Mouse (Mus musculus) spleen, embryonic (tissue): ENCODE data around the gene Kdm4a.

ENCODE experiments used
- CTCF ChIA-PET: fragments of 350-600 bp; sonication (Branson Sonifier 250); formaldehyde crosslinking; loops from one replicate; lab custom pipeline; 2022; lab: Charles Lee

Gene Kdm4a

DNA sequence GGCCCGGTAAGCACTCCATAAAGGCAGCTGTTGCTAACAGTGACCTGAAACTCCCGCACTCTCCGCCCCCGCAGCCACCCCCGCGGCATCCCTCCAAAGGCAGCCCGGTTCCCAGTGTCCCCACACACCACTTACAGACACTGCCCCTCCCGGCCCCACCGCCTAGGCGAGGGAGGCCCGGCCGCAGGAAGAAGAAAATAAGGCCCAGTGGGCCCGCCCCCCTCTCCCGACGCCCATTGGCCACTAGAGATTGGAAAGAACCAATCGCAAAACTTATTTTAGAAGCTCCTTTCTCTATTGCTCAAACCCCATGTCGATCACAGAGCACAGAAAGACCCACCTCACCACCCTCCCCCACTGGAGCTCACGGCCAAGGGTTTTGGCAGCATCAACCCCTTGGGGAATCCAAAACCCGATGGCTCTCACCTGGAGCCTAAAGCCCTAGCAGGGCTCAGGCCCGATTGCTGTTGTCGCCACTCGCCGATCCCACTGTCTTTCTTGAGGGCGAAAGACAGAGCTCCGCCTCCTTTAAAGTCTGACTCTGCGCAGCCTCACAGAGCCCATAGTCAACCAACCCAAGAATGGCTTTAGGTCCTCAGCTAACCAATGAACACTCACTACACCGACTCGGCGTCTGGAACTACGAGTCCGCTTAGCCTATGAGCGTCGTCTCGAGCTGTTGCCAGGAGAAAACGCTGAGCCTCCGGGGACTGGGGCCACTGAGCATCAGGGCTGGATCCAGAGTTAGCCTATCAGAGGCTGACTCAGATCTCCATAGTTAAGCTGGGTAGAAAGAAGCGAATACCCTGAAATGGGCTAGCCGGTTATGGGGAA is at the start of gene Kdm4a:
Gene Kdm4a (minus strand): TSS at position 577 of the 834 bp plus-strand sequence.
- CTCF ChIA-PET, result no interaction called here

DNA sequence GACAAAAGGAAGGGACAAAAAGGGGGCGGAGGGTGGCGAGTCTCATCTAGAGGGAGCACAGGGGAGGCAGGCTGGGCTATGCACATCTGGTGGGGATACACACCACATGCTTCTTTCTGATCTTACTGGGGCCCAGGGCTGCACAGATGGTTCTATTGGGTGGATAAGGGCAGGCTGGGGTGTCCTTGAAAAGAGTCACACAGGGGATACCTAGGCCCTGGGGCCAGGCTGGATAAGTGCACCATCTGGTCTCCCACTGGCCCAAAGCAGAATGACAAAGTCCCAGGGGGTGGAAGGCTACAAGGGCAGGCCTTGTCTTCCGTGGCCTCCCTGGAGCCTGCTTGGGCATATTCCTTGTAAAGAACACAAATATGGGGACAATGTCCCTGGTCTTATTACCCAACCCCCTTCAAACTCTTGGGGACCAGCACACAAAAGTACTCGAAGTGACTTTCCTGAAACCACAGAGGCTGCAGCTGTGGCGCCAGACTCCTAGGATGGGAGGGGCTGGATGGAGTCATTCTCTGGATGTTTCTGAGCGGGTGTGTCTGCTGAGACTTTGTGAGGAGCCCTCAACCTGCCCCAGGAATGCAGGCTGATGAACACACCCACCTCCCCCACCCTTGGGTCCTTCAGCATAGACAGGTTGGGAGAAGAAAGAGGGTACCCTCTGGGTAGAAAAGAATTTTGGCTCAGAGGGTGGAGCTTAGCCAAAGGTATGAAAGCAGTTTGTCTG is 49.4 kb upstream of the Kdm4a start:
- CTCF ChIA-PET, result no interaction called here

GRCm38 (mm10) chr4:118227398-118227797 is 47.6 kb upstream of the Kdm4a start:
- CTCF ChIA-PET, result no interaction called here

- CTCF ChIA-PET, result no interaction called here
These were observed 41.4 kb upstream of the Kdm4a start for GRCm38 (mm10) chr4:118221261-118221660.

GRCm38 (mm10) chr4:118220756-118221155 is 40.9 kb upstream of the Kdm4a start:
- CTCF ChIA-PET, result no interaction called here

DNA sequence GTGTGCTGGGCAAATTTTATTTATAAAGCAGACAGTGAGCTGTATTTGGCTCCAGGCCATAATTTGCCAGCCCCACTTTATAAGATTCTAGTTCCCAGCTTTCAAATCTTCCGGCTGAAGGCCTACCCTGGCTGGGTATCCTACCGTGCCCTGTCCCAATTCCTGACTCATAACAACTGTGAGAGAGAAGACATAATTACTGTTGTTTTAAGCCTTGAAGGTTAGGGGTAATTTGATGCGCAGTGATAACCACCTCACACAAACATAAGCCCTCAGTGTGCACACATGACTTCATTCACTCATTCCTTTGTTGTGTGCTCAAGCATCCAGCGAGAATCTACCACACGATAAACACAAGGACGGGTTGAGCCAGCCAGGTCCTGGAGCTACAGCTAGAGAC is 39.6 kb upstream of the Kdm4a start:
- CTCF ChIA-PET, result no interaction called here

- CTCF ChIA-PET, result interaction anchor here (0.8 kb wide), 1 partner anchor 438 kb away, joined by 3 read pairs; no protein-coding TSS in a partner anchor
These were observed 38.7 kb upstream of the Kdm4a start for GRCm38 (mm10) chr4:118218521-118218920.

DNA sequence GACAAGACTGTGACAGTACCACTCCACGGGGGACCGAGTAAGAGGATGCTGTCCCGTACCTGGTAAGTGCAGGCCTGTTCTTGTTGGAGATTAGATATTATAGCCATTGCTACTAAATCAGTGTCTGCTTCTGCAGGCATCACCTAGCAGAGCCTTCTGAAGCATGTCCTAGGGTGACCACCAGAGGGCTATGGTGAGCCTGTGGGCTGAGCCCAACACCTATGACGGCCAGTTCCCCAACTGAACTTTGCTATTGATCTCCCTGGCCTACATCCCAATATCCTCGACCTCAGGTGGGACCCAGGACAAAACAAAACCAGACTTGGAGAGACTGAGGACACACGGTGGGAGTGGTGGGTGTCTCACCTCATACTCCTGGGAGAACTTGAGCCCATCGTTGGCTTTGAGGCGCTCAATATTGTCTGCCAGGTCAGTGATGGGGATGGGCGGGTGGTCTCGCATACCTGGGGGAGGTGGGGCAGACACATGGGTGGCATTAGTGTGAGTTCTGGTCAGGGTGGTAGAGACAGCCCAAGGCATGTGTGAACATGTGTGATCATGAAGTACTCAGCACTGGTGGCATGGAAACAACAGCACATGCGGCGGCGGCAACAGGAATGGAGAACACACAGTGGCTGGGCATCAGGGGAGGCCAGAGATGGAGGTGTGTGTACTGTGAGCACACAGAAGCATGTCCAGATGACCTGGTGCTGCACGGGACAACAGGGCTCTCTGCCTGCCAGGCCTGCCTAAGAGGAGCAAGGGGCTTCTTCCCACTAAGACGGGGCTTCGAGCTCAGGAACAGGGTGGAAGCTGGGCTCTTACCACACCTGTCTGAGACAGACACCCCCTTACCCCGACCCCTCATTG is 37.1 kb upstream of the Kdm4a start:
- CTCF ChIA-PET, result no interaction called here

DNA sequence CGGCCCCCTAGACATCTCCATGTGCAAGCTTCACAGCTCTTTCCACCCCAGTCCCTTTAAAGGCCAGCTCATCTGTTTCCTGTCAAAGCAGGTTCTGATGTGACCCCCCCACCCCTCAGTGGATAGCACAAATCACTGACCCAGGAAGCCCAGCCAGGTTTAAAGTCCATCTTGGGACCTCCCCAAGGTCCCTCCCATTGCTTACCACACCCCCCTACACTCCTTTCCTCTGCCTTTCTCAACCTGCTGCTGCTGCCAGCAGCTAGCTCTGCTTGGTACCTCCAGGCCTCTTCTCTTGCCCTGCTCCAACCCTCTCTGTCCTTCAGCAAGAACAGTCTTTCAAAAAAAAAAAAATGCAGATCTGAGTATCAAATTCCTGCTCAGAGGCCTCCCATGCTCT is 35.0 kb upstream of the Kdm4a start:
- CTCF ChIA-PET, result interaction anchor here (0.6 kb wide), 1 partner anchor 206 kb away, joined by 4 read pairs; no protein-coding TSS in a partner anchor

DNA sequence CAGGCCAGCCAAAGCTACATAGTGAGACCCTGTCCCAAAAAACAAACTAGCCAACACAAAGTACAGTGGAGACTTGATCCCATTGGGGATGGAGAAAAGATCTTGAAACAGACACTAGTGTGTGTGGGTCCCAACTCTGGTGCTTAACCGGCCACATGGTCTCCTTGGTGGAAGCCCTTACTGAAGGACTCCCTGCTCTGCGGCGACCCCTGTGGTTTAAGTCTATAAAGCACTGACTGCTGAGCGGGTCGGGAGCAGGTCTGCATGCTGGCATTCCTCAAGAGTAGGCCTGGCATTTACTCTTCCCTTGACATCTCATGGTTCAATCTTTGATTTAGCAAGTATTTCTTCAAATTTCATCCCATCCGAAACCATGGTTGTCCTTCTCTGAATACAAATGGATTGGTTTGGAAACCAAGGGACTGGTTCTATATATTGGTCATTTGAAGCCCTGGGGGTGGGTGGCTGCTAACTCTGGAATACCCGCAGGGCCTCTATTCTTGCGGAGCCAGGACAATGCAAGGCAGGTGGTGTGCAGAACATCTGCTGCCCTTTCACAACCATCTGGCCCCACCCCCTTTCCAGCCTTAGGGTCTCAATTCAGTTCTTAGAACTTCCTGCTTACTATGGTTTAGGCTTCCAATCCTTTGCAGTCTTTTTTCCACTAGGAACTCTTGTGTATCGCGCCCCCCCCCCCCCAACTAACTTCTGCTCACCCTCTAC is 27.2 kb upstream of the Kdm4a start:
- CTCF ChIA-PET, result no interaction called here

- CTCF ChIA-PET, result no interaction called here
These were observed 26.1 kb upstream of the Kdm4a start for GRCm38 (mm10) chr4:118205906-118206305.

- CTCF ChIA-PET, result no interaction called here
These were observed 19.2 kb upstream of the Kdm4a start for GRCm38 (mm10) chr4:118199093-118199492.

- CTCF ChIA-PET, result no interaction called here
These were observed 18.8 kb upstream of the Kdm4a start for GRCm38 (mm10) chr4:118198606-118199005.

- CTCF ChIA-PET, result no interaction called here
These were observed 16.3 kb upstream of the Kdm4a start for GRCm38 (mm10) chr4:118196185-118196584.

- CTCF ChIA-PET, result interaction anchor here (0.6 to 0.7 kb wide), 2 partner anchors 8 to 1708 kb away, joined by 4 to 10 read pairs; no protein-coding TSS in a partner anchor
These were observed 648 bp upstream of the Kdm4a start for GRCm38 (mm10) chr4:118180301-118181080.

- CTCF ChIA-PET, result no interaction called here
These were observed 834 bp downstream of the Kdm4a start for GRCm38 (mm10) chr4:118178952-118179466.

DNA sequence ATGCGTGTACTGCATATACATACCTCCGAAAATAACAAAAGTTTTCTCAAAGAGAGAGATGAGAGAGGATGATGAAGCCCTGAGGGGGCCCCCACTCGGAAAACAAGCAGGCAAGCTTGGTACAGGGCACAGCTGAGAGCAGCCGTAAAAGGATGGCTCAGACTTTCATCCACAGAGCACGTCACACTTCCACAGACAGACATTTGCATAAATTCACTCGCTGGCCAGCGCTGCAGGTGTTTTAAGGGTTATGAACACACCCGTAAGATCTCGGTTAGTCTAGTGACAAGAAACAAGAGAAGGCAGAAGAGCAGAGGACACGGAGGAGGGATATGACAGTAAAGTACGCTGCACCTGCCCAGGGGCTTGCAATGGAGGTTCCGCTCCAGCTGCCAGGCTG is 7.4 kb downstream of the Kdm4a start:
- CTCF ChIA-PET, result interaction anchor here (0.6 kb wide), 2 partner anchors 8 to 247 kb away, joined by 3 to 10 read pairs; no protein-coding TSS in a partner anchor

- CTCF ChIA-PET, result interaction anchor here (0.7 kb wide), 1 partner anchor 39 kb away, joined by 11 read pairs; no protein-coding TSS in a partner anchor
These were observed 8.8 kb downstream of the Kdm4a start for GRCm38 (mm10) chr4:118171006-118171405.

GRCm38 (mm10) chr4:118162123-118162522 is 17.7 kb downstream of the Kdm4a start:
- CTCF ChIA-PET, result no interaction called here

- CTCF ChIA-PET, result no interaction called here
These were observed 22.2 kb downstream of the Kdm4a start for GRCm38 (mm10) chr4:118157666-118158065.
